Mouse (Mus musculus): ENCODE measurements around the gene Gpr87. TPM values are rescaled to one million over a fixed set of nuclear protein-coding genes. Genes with fewer than 3 reads are reported as not detected.

The Gpr87 gene
- total RNA-seq (2012; rRNA removed) (not detected in 2 replicates), polyA plus RNA-seq (2012; ENCODE audit: insufficient read depth in 1 of 2, insufficient read length in 2 of 2, low read depth in 1 of 2, low replicate concordance in 2 of 2, missing spikeins in 1 of 2) (not detected)

DNA sequence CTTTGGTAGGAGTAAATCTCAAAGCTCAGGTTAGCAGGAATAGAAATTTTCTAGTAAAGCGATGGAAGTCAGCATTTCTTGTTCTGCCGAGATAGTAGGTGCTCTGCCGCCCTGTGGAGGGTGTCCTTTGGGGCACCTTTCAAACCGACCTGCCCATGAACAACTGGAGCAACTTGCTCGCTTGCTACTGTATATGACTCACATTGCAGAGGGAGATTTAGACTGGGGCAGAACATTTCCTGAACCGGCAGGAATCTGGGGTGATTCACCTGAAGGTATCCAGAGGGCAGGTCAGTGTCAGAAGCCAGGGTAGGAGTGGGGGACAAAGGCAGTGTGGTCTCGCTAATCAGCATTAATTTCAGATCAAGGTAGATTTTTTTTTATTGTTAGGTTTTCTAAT lies at the start of gene Gpr87:
Gene Gpr87, minus strand, starts transcription at position 167 of the 400 bp plus-strand sequence.
- H3K79me2 ChIP-seq (ENCODE audit: control insufficient read depth, insufficient read depth, low read length, poor library complexity) = no peaks in the 10 kb centered on the region
- no peaks in the 10 kb centered on the region for H3K4me1 ChIP-seq (ENCODE audit: control insufficient read depth in 1 of 2, insufficient read depth in 2 of 2, low read length in 2 of 2)
- no peak within 1 kb of the TSS for H3K9ac ChIP-seq (ENCODE audit: control insufficient read depth, low read depth, low read length, poor library complexity, severe bottlenecking)
- no peak for TF ChIP-seq MYC (IDR thresholded peaks at IDR 0.05; ENCODE audit: low read depth, low read length)
- TF ChIP-seq MAZ (IDR thresholded peaks at IDR 0.05; ENCODE audit: low read depth, low read length) = no peak
- no peaks in the 10 kb centered on the region for H3K9me3 ChIP-seq (replicated peaks; ENCODE audit: insufficient read depth, low read length)
- no peaks in the 10 kb centered on the region for H3K36me3 ChIP-seq (ENCODE audit: control insufficient read depth in 1 of 2, insufficient read depth in 2 of 2, low read length in 2 of 2)
- no peak within 1 kb of the TSS for H3K27ac ChIP-seq (ENCODE audit: control insufficient read depth, low read depth, low read length)
- H3K27me3 ChIP-seq (ENCODE audit: control insufficient read depth in 1 of 2, insufficient read depth in 2 of 2, low read length in 2 of 2) = peaks cover 4 to 9% of the 10 kb centered on the region in 2 experiments
- DNase-seq (ENCODE audit: low read depth, low spot score) = no peak
- H3K4me3 ChIP-seq (ENCODE audit: control insufficient read depth in 1 of 2, insufficient read depth in 1 of 2, low read depth in 2 of 2, low read length in 2 of 2) = no peak within 1 kb of the TSS

DNA sequence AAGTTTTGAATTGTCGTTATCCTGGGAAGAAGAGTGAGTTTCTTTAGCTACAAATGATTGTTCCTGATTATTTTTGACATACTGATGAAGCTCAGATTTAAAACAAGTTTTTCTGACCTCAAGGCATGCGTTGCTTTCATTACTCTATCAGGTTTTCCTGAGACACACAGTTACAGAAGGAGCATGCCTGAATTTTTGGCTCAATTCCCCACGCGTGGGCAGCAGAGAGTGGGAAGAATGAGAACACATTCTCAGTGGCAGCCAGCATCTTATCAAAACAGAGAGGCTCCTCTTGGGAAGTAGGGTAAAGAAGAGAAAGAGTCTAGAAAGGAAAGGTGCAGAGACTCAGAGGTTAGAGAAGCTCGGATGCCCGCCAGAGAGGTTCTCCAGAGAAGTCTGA lies 48.5 kb upstream of the Gpr87 start:
- TF ChIP-seq ZKSCAN1 (IDR thresholded peaks at IDR 0.05; ENCODE audit: low read depth, low read length) (no peak), POLR2AphosphoS2 (IDR thresholded peaks at IDR 0.05; ENCODE audit: low read length) (no peak), RAD21 (IDR thresholded peaks at IDR 0.05; ENCODE audit: low read depth, low read length) (no peak)
- H3K36me3 ChIP-seq (ENCODE audit: control insufficient read depth in 1 of 2, insufficient read depth in 2 of 2, low read length in 2 of 2) = no peaks in the 10 kb centered on the region
- no peaks in the 10 kb centered on the region for H3K4me1 ChIP-seq (ENCODE audit: control insufficient read depth in 1 of 2, insufficient read depth in 2 of 2, low read length in 2 of 2)
- no peak overlapping the region for H3K27ac ChIP-seq (ENCODE audit: control insufficient read depth, low read depth, low read length)
- DNase-seq (ENCODE audit: low read depth, low spot score) = no peak
- no peak overlapping the region for H3K9ac ChIP-seq (ENCODE audit: control insufficient read depth, low read depth, low read length, poor library complexity, severe bottlenecking)
- H3K27me3 ChIP-seq (ENCODE audit: control insufficient read depth in 1 of 2, insufficient read depth in 2 of 2, low read length in 2 of 2) = peaks cover 1 to 3% of the 10 kb centered on the region in 2 experiments; a peak in 3 of 4 replicates
- H3K79me2 ChIP-seq (ENCODE audit: control insufficient read depth, insufficient read depth, low read length, poor library complexity) = no peaks in the 10 kb centered on the region
- H3K4me3 ChIP-seq (ENCODE audit: control insufficient read depth in 1 of 2, insufficient read depth in 1 of 2, low read depth in 2 of 2, low read length in 2 of 2) = no peak overlapping the region
- no peaks in the 10 kb centered on the region for H3K9me3 ChIP-seq (replicated peaks; ENCODE audit: insufficient read depth, low read length)

DNA sequence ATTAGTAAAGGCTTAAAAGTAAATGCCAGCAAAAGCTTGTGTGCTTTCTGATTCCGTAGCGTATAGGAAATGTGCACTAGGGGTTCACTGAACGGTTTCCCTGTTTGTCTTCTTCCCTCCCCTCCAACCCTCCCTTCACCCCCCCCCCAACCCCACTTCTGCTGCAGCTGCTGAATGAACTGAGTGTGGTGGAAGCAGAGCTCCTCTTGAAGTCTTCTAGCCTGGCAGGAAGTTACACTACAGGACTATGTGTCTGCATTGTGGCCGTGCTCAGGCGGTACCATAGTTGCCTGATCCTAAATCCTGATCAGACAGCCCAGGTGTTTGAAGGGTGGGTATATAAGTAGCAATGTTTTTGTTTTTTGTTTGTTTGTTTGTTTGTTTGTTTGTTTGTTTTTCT lies 40.0 kb upstream of the Gpr87 start:
- H3K9ac ChIP-seq (ENCODE audit: control insufficient read depth, low read depth, low read length, poor library complexity, severe bottlenecking) = no peak overlapping the region
- H3K36me3 ChIP-seq (ENCODE audit: control insufficient read depth in 1 of 2, insufficient read depth in 2 of 2, low read length in 2 of 2) = no peaks in the 10 kb centered on the region
- H3K4me1 ChIP-seq (ENCODE audit: control insufficient read depth in 1 of 2, insufficient read depth in 2 of 2, low read length in 2 of 2) = no peaks in the 10 kb centered on the region
- H3K4me3 ChIP-seq (ENCODE audit: control insufficient read depth in 1 of 2, insufficient read depth in 1 of 2, low read depth in 2 of 2, low read length in 2 of 2) = no peak overlapping the region
- TF ChIP-seq KAT2A (conservative IDR thresholded peaks at IDR 0.05; ENCODE audit: low read depth, low read length) = no peak
- no peak for TF ChIP-seq JUND (IDR thresholded peaks at IDR 0.05; ENCODE audit: low read depth, low read length)
- TF ChIP-seq TAL1 (IDR thresholded peaks at IDR 0.05; ENCODE audit: low read length) = no peak
- H3K79me2 ChIP-seq (ENCODE audit: control insufficient read depth, insufficient read depth, low read length, poor library complexity) = no peaks in the 10 kb centered on the region
- no peak overlapping the region for H3K27ac ChIP-seq (ENCODE audit: control insufficient read depth, low read depth, low read length)
- peaks cover 0 to 1% of the 10 kb centered on the region in 2 experiments; a peak in 1 of 4 replicates for H3K27me3 ChIP-seq (ENCODE audit: control insufficient read depth in 1 of 2, insufficient read depth in 2 of 2, low read length in 2 of 2)
- DNase-seq (ENCODE audit: low read depth, low spot score) = no peak
- no peaks in the 10 kb centered on the region for H3K9me3 ChIP-seq (replicated peaks; ENCODE audit: insufficient read depth, low read length)

DNA sequence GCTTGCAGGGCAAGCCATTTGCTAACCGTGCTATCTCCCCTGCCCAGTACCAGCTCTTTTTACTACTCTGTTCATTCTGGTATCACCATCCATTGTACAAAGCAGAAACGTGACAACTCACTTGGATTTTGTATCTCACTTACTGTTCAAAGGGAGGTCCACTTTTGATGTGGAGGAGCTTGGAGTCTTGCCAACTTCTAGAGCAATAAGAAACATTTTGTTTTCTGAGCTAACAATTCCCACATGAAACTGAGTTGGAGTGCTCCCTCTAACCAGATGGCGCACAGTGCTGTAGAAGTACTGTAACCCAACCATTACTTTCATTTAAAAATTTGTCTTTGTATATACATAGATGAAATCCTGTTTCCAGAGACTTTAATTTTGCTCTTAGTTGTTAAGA lies 36.0 kb upstream of the Gpr87 start:
- no peaks in the 10 kb centered on the region for H3K4me1 ChIP-seq (ENCODE audit: control insufficient read depth in 1 of 2, insufficient read depth in 2 of 2, low read length in 2 of 2)

More for the DNA sequence above, 36.0 kb upstream of the Gpr87 start:
- DNase-seq (ENCODE audit: low read depth, low spot score) = no peak
- Histone ChIP-seq H3K27me3 (ENCODE audit: control insufficient read depth in 1 of 2, insufficient read depth in 2 of 2, low read length in 2 of 2) (no peaks in the 10 kb centered on the region), H3K4me3 (ENCODE audit: control insufficient read depth in 1 of 2, insufficient read depth in 1 of 2, low read depth in 2 of 2, low read length in 2 of 2) (no peak overlapping the region), H3K36me3 (ENCODE audit: control insufficient read depth in 1 of 2, insufficient read depth in 2 of 2, low read length in 2 of 2) (no peaks in the 10 kb centered on the region), H3K9me3 (replicated peaks; ENCODE audit: insufficient read depth, low read length) (no peaks in the 10 kb centered on the region), H3K9ac (ENCODE audit: control insufficient read depth, low read depth, low read length, poor library complexity, severe bottlenecking) (no peak overlapping the region), H3K27ac (ENCODE audit: control insufficient read depth, low read depth, low read length) (no peak overlapping the region), H3K79me2 (ENCODE audit: control insufficient read depth, insufficient read depth, low read length, poor library complexity) (no peaks in the 10 kb centered on the region)
- no peak for TF ChIP-seq NELFE (IDR thresholded peaks at IDR 0.05; ENCODE audit: low read depth, low read length)
- no peak for TF ChIP-seq KAT2A (conservative IDR thresholded peaks at IDR 0.05; ENCODE audit: low read depth, low read length)
- TF ChIP-seq SIN3A (IDR thresholded peaks at IDR 0.05; ENCODE audit: low read length) = no peak
- TF ChIP-seq MAFK (IDR thresholded peaks at IDR 0.05; ENCODE audit: borderline replicate concordance, low read depth, low read length) = no peak
